Mouse (Mus musculus): Measurements from ENCODE around the gene Cdk5r1.

- TF ChIP-seq EP300 (IDR thresholded peaks at IDR 0.05; ENCODE audit: low read depth in 1 of 2, low read length in 2 of 2) (no peak), ZNF384 (IDR thresholded peaks at IDR 0.05; ENCODE audit: low read depth, low read length) (no peak), POLR2A (IDR thresholded peaks at IDR 0.05; ENCODE audit: control insufficient read depth in 1 of 2, insufficient read depth in 1 of 2, low read depth in 1 of 2, low read length in 2 of 2, poor library complexity in 1 of 2) (no peak), USF1 (IDR thresholded peaks at IDR 0.05; ENCODE audit: low read depth, low read length) (no peak), CTCF (IDR thresholded peaks at IDR 0.05 in 2 of 3, conservative IDR thresholded peaks at IDR 0.05 in 1 of 3; ENCODE audit: control insufficient read depth in 1 of 3, insufficient read depth in 1 of 3, low read depth in 2 of 3, low read length in 3 of 3, poor library complexity in 1 of 3, severe bottlenecking in 1 of 3) (no peak)
Observed at GRCm38 (mm10) chr11:80490831-80491230, 14.0 kb downstream of the Cdk5r1 start.

Data from MEL (cell line).